Mouse (Mus musculus): Measurements from ENCODE around the gene Prkaa1.

Prkaa1 gene

GRCm38 (mm10) chr15:5165121-5165773 is 21.6 kb downstream of the Prkaa1 start:
- DNase-seq (ENCODE audit: low spot score in 2 of 2): no peak

- DNase-seq (ENCODE audit: low spot score in 2 of 2): no peak
These were observed 29.7 kb downstream of the Prkaa1 start for GRCm38 (mm10) chr15:5173217-5173820.

- DNase-seq (ENCODE audit: low spot score in 2 of 2): peak in 1 of 2 experiments; percentile 5
These were observed 41.1 kb downstream of the Prkaa1 start for GRCm38 (mm10) chr15:5184668-5185330.

- peak; percentile 31 to 58 for DNase-seq (ENCODE audit: low spot score in 2 of 2)
These were observed 42.0 kb downstream of the Prkaa1 start, which contains the start of gene Ttc33 for GRCm38 (mm10) chr15:5185366-5186292. Gene Ttc33, plus strand, starts transcription at chr15:5185525.

- no peak for DNase-seq (ENCODE audit: low spot score in 2 of 2)
These were observed 42.6 kb downstream of the Prkaa1 start for GRCm38 (mm10) chr15:5186293-5186675.

GRCm38 (mm10) chr15:5187116-5187515 is 43.5 kb downstream of the Prkaa1 start:
- no peak for DNase-seq (ENCODE audit: low spot score in 2 of 2)

GRCm38 (mm10) chr15:5188029-5188428 is 44.4 kb downstream of the Prkaa1 start:
- peak in 1 of 2 experiments; percentile 10 for DNase-seq (ENCODE audit: low spot score in 2 of 2)

- no peak for DNase-seq (ENCODE audit: low spot score in 2 of 2)
These were observed 45.9 kb downstream of the Prkaa1 start for GRCm38 (mm10) chr15:5189504-5190093.

- no peak for DNase-seq (ENCODE audit: low spot score in 2 of 2)
These were observed 50.2 kb downstream of the Prkaa1 start for GRCm38 (mm10) chr15:5193833-5194232.

- DNase-seq (ENCODE audit: low spot score in 2 of 2): no peak
These were observed 50.8 kb downstream of the Prkaa1 start for GRCm38 (mm10) chr15:5194446-5194845.

GRCm38 (mm10) chr15:5194931-5195330 is 51.3 kb downstream of the Prkaa1 start:
- DNase-seq (ENCODE audit: low spot score in 2 of 2): no peak

- DNase-seq (ENCODE audit: low spot score in 2 of 2): no peak
These were observed 52.4 kb downstream of the Prkaa1 start for GRCm38 (mm10) chr15:5195987-5196514.

GRCm38 (mm10) chr15:5196691-5197090 is 53.0 kb downstream of the Prkaa1 start:
- no peak for DNase-seq (ENCODE audit: low spot score in 2 of 2)

GRCm38 (mm10) chr15:5205222-5205621 is 61.6 kb downstream of the Prkaa1 start:
- DNase-seq (ENCODE audit: low spot score in 2 of 2): no peak

- no peak for DNase-seq (ENCODE audit: low spot score in 2 of 2)
These were observed 65.5 kb downstream of the Prkaa1 start for GRCm38 (mm10) chr15:5209116-5209515.

- DNase-seq (ENCODE audit: low spot score in 2 of 2): no peak
These were observed 76.8 kb downstream of the Prkaa1 start for GRCm38 (mm10) chr15:5220491-5220890.

- peak; percentile 58 to 61 for DNase-seq (ENCODE audit: low spot score in 2 of 2)
These were observed 87.1 kb downstream of the Prkaa1 start for GRCm38 (mm10) chr15:5230746-5231145.

Data from natural killer cell, adult 2 months (primary cell).